Mouse (Mus musculus): ENCODE data around the gene Slc38a4.

DNA sequence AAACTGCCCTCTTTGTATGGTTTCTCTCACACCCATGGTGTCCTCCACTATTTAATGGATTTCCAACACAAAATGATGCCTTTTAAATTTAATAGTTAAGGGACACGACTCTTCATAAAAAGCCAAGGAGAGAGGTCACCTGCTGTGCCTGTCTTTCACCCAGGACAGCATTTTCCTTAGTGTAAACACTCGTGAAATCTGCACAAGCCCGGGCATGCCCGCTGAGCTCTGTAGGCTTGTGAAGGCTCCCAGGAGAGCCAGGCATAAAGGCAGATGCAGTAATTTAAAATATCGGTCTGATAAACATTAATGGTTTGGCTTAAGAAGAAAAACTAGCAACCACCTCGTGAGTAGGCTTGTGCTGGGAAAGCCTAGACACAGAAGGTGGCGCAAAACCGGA is 103.3 kb downstream of the Slc38a4 start:
- TF ChIP-seq EP300 (IDR thresholded peaks at IDR 0.05; ENCODE audit: insufficient read depth, low read depth, low read length) (peak; percentile 69), CTCF (IDR thresholded peaks at IDR 0.05; ENCODE audit: low read depth, low read length) (no peak)

Measured in ES-Bruce4 (cell line).